Mouse (Mus musculus) cerebellum, adult 2 months (tissue): Measurements from ENCODE around the gene Etnk1.

Experiments used
- CTCF ChIP-seq: fragments of 200-500 bp; IDR thresholded peaks from 2 replicates; pipeline ENCODE4 v1.5.1; 2011; ENCODE audit warnings: low read depth, mild to moderate bottlenecking, control low read depth, low read length, moderate library complexity, borderline replicate concordance; ENCODE audit not compliant: insufficient read depth
- POLR2A ChIP-seq: fragments of 200-500 bp; IDR thresholded peaks from 2 replicates; pipeline ENCODE4 v1.6.1; 2011; ENCODE audit warnings: low read length, control low read depth, borderline replicate concordance; ENCODE audit not compliant: insufficient read depth

DNA sequence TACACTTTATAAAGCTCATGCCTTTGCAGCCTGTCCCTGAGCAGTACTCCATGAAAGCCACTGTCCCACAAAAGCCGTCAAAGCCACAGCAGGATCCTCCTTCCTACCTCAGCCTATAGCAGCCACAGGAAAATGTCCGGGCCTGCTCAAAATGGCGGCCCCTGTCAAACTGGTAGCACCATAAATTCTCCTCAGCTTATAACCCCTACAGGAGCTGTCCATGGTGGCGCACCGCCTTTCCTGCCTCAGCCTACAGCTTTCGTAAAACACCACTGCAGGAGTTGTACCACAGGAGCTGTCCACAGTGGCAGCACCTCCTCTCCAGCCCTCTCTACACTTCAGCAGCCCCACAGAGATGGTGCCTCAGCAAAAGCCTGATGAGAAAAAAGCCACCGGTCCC is 37.6 kb upstream of the Etnk1 start:
- TF ChIP-seq CTCF: no peak
- no peak for TF ChIP-seq POLR2A
